Mouse (Mus musculus): ENCODE results near the gene Atp2a3.
A peak's percentile ranks its signal among the peaks of the same experiment; 100 is the strongest.

Gene Atp2a3

DNA sequence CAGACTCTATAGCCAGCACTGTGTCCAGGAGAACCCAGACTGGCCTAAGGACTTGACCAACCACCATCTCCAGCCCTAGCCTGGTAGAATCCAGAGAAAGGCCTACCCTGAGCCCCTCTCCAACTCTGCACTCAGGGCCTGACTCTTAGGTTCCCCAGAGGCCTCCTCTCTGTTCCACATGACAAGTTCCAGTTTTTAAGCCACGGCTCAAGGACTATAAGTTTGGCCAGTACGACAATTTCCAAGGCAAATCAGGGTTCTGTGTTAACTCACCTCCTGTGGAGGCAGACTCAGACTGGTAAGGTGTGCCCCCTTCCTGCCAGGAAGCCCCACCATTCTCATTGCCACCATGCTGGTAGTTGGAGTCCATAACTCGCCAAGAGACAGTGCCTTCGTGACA, 6.8 kb upstream of the Atp2a3 start:
- no peak for DNase-seq (ENCODE audit: low spot score in 2 of 2)

DNA sequence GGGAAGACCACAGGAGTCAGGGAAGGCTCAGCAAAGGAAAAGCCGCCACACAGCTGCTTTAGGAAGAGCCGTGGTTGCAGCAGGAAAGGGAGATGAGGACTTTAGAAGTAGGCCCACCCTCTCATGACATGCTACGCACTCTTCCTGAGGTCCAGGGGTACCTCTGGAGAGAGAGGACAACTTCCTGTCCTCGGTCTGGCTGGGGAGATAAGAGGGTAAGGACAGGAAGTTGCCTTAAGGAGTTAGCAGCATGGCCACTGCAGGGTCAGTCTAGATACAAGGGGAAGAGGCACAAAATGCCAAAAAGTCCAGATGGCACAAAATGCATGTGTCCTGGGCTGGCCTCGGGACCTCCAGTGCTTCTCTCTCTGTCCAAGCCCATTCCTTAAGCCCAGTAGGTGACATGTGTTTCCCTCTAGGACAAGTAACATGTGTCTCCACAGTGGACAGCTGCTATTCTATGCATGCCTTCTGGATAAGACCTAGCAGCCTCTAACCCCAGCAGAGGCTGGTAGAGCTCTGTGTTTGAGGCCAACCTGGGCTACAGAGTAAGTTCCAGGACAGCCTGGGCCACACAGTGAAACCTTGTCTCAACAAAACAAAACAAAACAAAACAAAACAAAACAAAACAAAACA, 5.5 kb upstream of the Atp2a3 start:
- no peak for DNase-seq (ENCODE audit: low spot score in 2 of 2)

DNA sequence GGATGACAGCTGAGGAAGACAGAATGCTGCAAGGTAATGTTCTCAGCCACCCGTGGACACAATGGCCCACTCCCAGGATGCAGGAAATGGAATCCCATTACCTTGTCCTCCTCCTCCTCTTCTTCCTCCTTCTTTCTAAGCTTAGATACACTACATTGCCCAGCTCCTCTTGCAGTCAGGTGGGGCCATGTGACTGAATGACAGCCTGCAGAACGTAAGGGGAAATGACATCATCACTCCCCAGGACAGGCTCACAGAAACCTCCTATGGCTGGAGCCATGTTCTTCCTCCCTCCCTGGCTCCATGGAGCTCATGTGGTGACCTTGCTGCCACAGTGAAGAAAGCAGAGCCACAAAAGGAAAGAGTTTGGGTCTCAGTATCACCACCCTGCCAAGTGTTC, 3.7 kb upstream of the Atp2a3 start:
- no peak for DNase-seq (ENCODE audit: low spot score in 2 of 2)

DNA sequence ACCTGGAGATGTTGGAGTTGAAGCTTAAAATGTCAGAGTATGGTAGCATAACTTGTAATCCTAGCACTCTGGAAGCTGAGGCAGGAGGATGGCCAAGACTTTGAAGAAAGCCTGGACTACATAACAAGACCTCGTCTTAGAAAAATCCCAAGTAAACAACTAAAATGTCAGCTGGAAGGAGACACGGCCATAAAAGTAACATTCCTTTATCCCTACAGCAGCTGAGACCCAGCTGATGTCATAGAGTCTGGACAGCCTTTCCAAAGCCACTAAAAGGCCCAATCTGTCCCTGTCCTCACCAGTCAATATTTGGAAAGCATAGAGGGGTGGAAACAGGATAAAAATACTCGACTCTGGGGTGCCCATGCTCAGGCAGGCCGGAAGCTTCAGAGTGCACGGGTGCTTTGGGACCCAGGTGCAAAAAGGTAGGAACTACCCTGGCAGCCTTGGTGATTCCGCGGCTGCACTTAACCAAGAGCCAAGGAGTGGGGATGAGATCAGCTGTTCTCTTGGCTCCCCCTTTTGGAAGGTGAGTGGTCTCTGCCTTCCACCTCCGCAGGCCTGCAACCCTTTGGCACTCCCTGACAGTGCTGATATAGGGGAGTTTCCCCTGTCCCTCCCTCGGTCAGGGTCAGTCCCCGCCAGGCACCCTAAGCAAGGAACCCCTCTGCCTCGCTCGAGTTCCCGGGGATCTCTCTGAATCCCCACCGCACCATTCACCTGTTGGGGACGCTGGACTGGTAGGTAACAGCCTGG, 867 bp upstream of the Atp2a3 start:
- no peak for DNase-seq (ENCODE audit: low spot score in 2 of 2)

GRCm38 (mm10) chr11:72960723-72961071, 272 bp upstream of the Atp2a3 start:
- DNase-seq (ENCODE audit: low spot score in 2 of 2), result no peak

DNA sequence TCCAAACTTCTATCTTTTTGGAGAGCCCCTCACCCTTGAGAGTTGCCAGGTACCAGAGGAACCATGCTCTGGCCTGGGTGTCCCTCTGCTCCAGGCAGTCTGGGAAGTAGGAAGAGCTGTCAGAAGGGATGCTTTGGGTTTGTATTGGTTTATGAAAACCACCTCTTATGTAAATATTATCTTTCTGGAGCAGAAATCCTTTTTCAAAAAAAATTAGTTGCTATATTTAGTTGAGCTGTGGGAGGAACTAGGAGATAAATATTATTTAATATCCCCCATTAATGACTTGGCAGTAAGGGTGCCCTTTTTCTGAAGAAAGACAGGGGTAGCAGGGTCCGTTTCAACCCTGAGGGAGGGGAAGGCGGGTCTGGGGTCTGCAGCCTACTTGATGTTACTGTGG, 1.4 kb downstream of the Atp2a3 start:
- no peak for DNase-seq (ENCODE audit: low spot score in 2 of 2)

DNA sequence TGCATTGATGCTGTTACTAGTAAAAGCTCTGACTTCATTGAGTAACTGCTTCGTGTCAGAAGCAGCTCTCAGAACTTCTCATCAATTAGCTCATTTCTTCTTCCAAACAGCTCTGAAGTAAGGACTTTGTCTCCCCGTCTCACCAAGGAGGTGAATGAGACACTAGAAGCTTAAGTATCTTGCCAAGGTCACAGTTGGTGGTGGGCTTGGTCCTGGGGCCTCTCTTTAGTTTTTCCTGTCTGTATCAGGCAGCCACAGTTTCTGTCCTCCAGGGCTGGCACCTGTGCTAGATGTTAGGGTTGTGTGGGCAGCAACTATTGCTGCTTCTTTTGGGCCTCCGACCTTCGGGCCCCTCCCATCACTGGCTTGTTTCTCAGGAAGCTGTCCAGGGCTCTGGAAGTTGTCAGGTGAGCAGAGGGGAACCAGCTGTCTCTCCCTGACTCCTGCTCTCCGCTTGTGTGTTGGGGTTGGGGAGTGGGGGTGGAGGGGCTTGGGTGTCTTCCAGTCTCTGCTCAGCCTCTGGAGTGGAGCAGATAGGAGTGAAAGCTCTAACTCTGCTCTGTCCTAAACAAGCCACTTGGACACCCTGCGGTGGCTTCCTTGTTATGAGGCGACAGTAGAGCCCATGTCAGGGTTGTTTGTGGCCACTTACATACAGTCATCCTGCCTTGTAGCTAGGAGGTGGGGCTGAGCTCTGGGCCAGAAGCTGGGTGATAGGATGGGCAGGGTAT, 2.3 kb downstream of the Atp2a3 start:
- no peak for DNase-seq (ENCODE audit: low spot score in 2 of 2)

GRCm38 (mm10) chr11:72963789-72964294, 2.9 kb downstream of the Atp2a3 start:
- DNase-seq (ENCODE audit: low spot score in 2 of 2), result no peak

DNA sequence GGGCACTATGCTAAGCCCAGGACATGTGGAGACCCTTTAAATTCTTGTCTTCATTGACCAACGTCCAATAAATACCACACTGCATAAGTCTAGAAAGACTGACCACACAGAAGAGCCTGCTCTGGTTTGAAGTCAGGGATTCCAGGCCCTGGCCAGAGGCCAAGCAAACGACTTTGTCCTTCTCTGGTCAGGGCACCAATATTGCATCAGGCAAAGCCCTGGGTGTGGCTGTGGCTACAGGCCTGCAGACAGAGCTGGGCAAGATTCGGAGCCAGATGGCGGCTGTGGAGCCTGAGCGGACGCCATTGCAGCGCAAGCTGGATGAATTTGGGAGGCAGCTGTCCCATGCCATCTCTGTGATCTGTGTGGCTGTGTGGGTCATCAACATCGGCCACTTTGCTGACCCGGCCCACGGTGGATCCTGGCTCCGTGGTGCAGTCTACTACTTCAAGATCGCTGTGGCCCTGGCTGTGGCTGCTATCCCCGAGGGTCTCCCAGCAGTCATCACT, 14.1 kb downstream of the Atp2a3 start:
- no peak for DNase-seq (ENCODE audit: low spot score in 2 of 2)

GRCm38 (mm10) chr11:72982516-72982915, 21.5 kb downstream of the Atp2a3 start:
- DNase-seq (ENCODE audit: low spot score in 2 of 2), result no peak

DNA sequence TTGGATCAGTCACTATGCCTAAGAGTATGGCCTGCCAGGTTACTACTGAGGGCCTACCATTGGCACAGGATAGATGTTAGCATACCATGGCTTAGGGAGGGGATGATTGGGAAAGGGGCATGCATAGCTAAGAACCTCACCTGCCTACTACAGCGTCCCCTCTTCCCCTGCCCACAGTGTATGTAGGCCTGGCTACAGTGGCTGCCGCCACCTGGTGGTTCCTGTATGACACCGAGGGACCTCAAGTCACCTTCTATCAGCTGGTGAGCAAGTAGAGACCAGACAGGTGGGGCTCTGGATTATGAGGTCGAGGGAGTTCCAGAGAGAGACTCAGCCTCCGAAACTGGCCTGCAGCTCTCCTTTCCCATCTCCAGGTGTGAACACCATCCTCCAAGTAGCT, 22.3 kb downstream of the Atp2a3 start:
- DNase-seq (ENCODE audit: low spot score in 2 of 2), result no peak

- DNase-seq (ENCODE audit: low spot score in 2 of 2), result no peak
Measured at GRCm38 (mm10) chr11:72986745-72987144, 25.8 kb downstream of the Atp2a3 start.

DNA sequence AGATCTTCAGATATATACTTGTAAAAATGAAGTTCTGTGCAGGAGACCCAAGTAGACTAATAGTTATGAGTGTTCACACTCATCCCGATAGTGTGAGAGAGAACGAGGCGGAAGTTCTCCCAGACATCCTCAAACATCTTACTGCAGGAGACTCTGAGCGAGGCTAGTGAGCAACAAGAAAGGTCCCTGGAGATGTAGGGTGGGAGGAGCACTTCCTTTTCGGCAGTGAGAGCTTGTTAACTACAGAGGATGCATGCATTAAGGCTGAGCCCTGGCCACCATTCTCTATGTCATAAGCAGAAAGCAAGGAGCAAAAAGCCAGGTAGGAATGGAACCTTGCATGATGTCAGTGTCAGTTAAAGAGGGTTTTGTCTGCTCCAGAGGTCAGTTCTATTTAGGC, 26.3 kb downstream of the Atp2a3 start:
- no peak for DNase-seq (ENCODE audit: low spot score in 2 of 2)

GRCm38 (mm10) chr11:72987807-72988206, 26.8 kb downstream of the Atp2a3 start:
- DNase-seq (ENCODE audit: low spot score in 2 of 2), result no peak

GRCm38 (mm10) chr11:72989044-72989443, 28.1 kb downstream of the Atp2a3 start:
- DNase-seq (ENCODE audit: low spot score in 2 of 2), result no peak

DNA sequence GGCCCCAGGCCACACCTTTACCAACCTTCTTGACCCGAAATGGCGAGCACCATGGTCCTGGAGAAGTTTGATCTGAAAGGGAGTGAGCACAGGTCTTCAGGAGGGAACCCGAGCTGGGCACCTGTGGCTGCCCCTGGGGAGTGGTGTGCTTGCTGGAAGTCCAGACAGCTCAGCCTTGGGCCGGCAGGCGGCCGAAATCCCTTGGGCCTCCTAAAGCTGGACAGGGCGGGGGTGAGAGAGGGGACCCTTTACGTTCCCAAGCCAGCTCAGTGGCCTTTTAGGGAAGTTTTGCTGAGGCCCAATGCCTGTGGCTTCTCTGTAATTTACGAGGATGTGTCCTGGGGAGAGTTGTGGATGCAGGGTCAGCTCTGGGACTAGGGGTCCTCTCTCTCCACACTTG, 29.7 kb downstream of the Atp2a3 start:
- DNase-seq (ENCODE audit: low spot score in 2 of 2), result no peak

GRCm38 (mm10) chr11:72991961-72992360, 31.0 kb downstream of the Atp2a3 start:
- no peak for DNase-seq (ENCODE audit: low spot score in 2 of 2)

DNA sequence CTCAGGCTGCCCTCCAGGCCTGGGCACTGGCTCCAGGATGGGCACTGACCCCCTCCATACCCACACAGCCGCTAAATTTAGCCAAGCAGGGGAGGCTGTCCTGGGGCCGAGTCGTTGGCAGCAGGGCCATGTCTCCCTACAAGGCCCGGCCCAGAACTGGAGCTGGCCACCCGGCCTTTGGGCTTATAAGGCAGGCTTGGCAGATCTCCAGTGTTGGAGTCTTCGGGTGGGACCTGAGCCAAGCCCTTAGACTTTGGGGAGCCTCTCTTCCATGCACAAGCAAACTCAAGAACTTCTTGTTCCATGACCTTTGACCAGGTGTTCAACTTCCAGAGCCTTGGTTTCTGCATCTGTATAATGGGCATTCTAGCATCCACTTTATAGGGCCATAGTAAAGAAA, 35.4 kb downstream of the Atp2a3 start:
- no peak for DNase-seq (ENCODE audit: low spot score in 2 of 2)

DNA sequence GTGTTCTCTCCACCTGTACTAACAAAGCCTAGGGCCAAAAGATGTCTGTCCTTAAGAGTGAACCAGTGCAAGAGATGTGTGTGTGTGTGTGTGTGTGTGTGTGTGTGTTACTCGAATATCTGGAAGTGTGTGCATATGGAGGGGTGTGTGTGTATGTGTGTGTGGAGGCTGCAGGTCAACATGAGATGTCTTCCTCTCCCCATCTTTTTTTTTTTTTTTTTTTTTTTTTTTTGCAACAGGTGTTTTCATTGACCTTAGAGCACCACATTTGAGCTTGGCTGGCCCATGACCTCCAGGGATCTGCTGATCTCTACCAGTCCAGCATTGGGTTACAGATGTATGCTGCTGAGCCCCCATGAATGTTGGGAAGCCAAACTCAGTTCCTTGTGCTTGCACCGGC, 35.8 kb downstream of the Atp2a3 start:
- no peak for DNase-seq (ENCODE audit: low spot score in 2 of 2)

DNA sequence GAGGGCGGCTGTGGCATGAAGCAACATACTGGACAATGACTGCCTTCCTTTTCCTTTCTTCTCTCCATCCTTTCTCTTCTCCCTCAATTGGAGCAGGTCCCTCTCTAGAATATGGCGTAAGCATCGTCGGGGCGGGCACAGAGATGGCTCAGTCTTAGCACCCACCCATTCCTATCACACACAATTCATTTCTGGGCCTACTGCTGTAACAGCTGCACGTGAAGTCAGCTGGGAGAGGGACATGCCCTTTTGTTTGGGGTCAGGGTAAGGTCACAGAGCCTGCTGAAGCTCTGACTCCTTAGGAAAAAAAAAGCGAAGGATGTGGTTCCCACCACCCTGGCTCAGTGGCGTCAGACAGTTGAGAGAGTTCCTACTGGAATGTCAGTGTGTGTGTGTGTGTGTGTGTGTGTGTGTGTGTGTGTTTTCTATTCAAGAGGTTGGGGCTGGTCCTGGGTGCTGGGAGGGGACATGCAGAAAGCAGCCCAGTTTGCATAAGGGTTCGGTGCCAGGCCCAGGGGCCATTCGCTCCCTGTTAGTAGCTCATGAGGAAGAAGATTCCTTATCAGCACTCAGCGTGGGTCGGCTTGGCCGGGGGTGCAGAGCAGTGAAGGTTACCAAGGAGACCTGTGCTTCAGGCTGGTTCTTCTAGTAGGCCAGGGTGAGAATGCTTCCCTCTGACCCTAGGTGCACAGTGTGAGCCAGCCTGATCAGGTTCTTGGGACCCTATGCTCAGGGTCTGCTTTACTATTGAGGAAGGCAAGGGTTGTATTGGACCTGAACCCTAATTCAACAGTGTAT, 36.8 kb downstream of the Atp2a3 start:
- no peak for DNase-seq (ENCODE audit: low spot score in 2 of 2)

- no peak for DNase-seq (ENCODE audit: low spot score in 2 of 2)
Measured at GRCm38 (mm10) chr11:72998771-72999170, 37.8 kb downstream of the Atp2a3 start, which contains the start of gene P2rx1. P2rx1 (plus strand) TSS chr11:72999103.

GRCm38 (mm10) chr11:73001029-73001428, 40.1 kb downstream of the Atp2a3 start:
- DNase-seq (ENCODE audit: low spot score in 2 of 2), result peak; percentile 37 to 65
